Comparison of ENCODE assay signal across 12 mouse cellular contexts in the genomic region with DNA sequence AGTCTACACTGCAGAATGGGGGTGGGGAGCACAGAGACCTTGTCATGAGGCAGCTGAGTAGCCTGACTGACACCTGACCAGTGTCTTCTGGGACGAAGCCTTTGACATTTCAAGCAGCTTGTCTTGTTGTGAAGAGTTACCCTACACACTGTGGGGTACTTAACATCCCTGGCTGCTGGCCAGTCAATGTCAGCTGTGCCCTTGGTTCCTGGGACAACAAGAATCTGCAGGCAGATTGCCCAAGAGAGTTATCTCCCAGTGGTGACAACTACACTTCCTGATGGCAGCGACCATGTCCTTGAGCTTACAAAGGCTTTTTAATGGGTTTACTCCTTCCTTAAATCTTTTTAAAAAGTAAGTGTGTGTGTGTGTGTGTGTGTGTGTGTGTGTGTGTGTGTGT.
DNase-seq lines count a peak whose midpoint lies in the region; ATAC-seq and TF ChIP-seq lines count a peak whose summit lies in the region.
"Had no signal": no experiment of that assay in that cellular context is flagged by ENCODE, and none has a peak within 500 bp of the region (broad histone marks: within the 10 kb centered on the region; RNA-seq: fewer than 3 reads in every experiment).

No protein-coding gene starts in this region.

- H3K27ac ChIP-seq in midbrain, postnatal 0 days (ENCODE audit: low read depth, low read length) = no peak overlapping the region
- H3K27ac ChIP-seq in midbrain, embryonic 13.5 days = no peak overlapping the region
- peak overlapping the region; percentile 54 for H3K27ac ChIP-seq in heart, embryonic 12.5 days (ENCODE audit: poor library complexity, severe bottlenecking)
- H3K27ac ChIP-seq: liver, embryonic 13.5 days; stomach, postnatal 0 days had no signal

- H3K9me3 ChIP-seq in midbrain, postnatal 0 days (ENCODE audit: low read length) = no peaks in the 10 kb centered on the region
- H3K9me3 ChIP-seq in midbrain, embryonic 13.5 days = no peaks in the 10 kb centered on the region
- no peaks in the 10 kb centered on the region for H3K9me3 ChIP-seq in heart, embryonic 12.5 days (replicated peaks)
- H3K9me3 ChIP-seq: liver, embryonic 13.5 days had no signal

- no peak overlapping the region for H3K9ac ChIP-seq in midbrain, postnatal 0 days (replicated peaks; ENCODE audit: low read length, poor library complexity, severe bottlenecking)
- no peak overlapping the region for H3K9ac ChIP-seq in midbrain, embryonic 13.5 days (replicated peaks)
- H3K9ac ChIP-seq in heart, embryonic 12.5 days = no peak overlapping the region
- H3K9ac ChIP-seq: liver, embryonic 13.5 days had no signal

- TF ChIP-seq CTCF in midbrain, postnatal 0 days (IDR thresholded peaks at IDR 0.05) = no peak

- H3K27me3 ChIP-seq in midbrain, postnatal 0 days (ENCODE audit: insufficient read depth, low read length) = no peaks in the 10 kb centered on the region
- H3K27me3 ChIP-seq in midbrain, embryonic 13.5 days = peaks cover 10% of the 10 kb centered on the region; the same call in 1 of the 2 replicates
- H3K27me3 ChIP-seq in heart, embryonic 12.5 days (replicated peaks) = no peaks in the 10 kb centered on the region
- H3K27me3 ChIP-seq: liver, embryonic 13.5 days had no signal

- H3K36me3 ChIP-seq in midbrain, postnatal 0 days (ENCODE audit: insufficient read depth, low read length) = no peaks in the 10 kb centered on the region
- no peaks in the 10 kb centered on the region for H3K36me3 ChIP-seq in midbrain, embryonic 13.5 days
- no peaks in the 10 kb centered on the region for H3K36me3 ChIP-seq in heart, embryonic 12.5 days
- H3K36me3 ChIP-seq: liver, embryonic 13.5 days had no signal

- DNase-seq in heart, adult 11 months = peak; percentile 93
- no peak for DNase-seq in heart, postnatal 25 days (ENCODE audit: low spot score)
- DNase-seq in midbrain, postnatal 0 days (ENCODE audit: low spot score) = peak; percentile 63
- DNase-seq in testis, postnatal 10 days (ENCODE audit: low spot score) = peak; percentile 64
- no peak for DNase-seq in thymus, adult 18-20 months
- DNase-seq in spleen, postnatal 10 days (ENCODE audit: low spot score in 2 of 2) = no peak
- DNase-seq: liver, embryonic 13.5 days; right cerebral cortex, adult 18-20 months had no signal

- ATAC-seq in midbrain, postnatal 0 days (ENCODE audit: low FRiP score) = no peak
- ATAC-seq in midbrain, embryonic 13.5 days = no peak
- ATAC-seq in heart, embryonic 12.5 days (ENCODE audit: insufficient number of reproducible peaks, low FRiP score) = peak; percentile 51; the same call in 1 of the 2 replicates

- H3K4me1 ChIP-seq in midbrain, postnatal 0 days (ENCODE audit: insufficient read depth, low read length) = no peaks in the 10 kb centered on the region
- peaks cover 21% of the 10 kb centered on the region for H3K4me1 ChIP-seq in midbrain, embryonic 13.5 days (replicated peaks)
- peaks cover 45% of the 10 kb centered on the region for H3K4me1 ChIP-seq in heart, embryonic 12.5 days (replicated peaks)

- intact Hi-C loops in heart, postnatal 25 days (cut with DNase I) = no loop called here

- WGBS in midbrain, postnatal 0 days = 40% methylated on average over 2 of the region's 2 CpGs
- 51% methylated on average over 2 of the region's 2 CpGs for WGBS in midbrain, embryonic 13.5 days
- 13% methylated on average over 2 of the region's 2 CpGs for WGBS in heart, embryonic 12.5 days

- H3K4me3 ChIP-seq in midbrain, postnatal 0 days (ENCODE audit: low read depth, low read length) = no peak overlapping the region
- H3K4me3 ChIP-seq in midbrain, embryonic 13.5 days (replicated peaks) = no peak overlapping the region
- H3K4me3 ChIP-seq in heart, embryonic 12.5 days = no peak overlapping the region
- H3K4me3 ChIP-seq: erythroblast, embryonic 14.5 days; liver, embryonic 13.5 days had no signal

- H3K4me2 ChIP-seq in midbrain, postnatal 0 days (ENCODE audit: low read depth, low read length, poor library complexity, severe bottlenecking) = no peak overlapping the region
- no peak overlapping the region for H3K4me2 ChIP-seq in midbrain, embryonic 13.5 days (replicated peaks)
- H3K4me2 ChIP-seq in heart, embryonic 12.5 days = 0 out of 2 replicates have a peak overlapping the region, but pooled peaks have one; percentile 11
- H3K4me2 ChIP-seq: liver, embryonic 13.5 days had no signal

Comparison
In these comparisons a context has a peak if more than half of its experiments do, and no peak if none do; other contexts are left out.
1. DNase-seq: peak in heart, adult 11 months (single experiment), midbrain, postnatal 0 days (single experiment) and testis, postnatal 10 days (single experiment); none in heart, postnatal 25 days (single experiment), thymus, adult 18-20 months (0 of 2) and spleen, postnatal 10 days (0 of 2).